Mouse (Mus musculus) liver, postnatal 0 days (tissue): ENCODE measurements around the gene Dagla. TPM values are rescaled to one million over a fixed set of nuclear protein-coding genes. Genes with fewer than 3 reads are reported as not detected.

ENCODE experiments used
- ATAC-seq: fragments of 200-750 bp; cut with Nextera tagmentation; 2 replicates; pipeline ENCODE4 v1.8.0; 2017; ENCODE audit warnings: mild to moderate bottlenecking, moderate library complexity
- DNase-seq: peaks from one replicate; pipeline ENCODE4 v3.0.0-alpha.2; 2016
- H3K27ac ChIP-seq: fragments of 300-500 bp; sonication (generic); 2 replicates; pipeline ENCODE4 v1.5.1; 2014; ENCODE audit warnings: antibody characterized with exemption, moderate library complexity, mild to moderate bottlenecking, low read depth
- H3K27me3 ChIP-seq: fragments of 300-500 bp; sonication (generic); 2 replicates; pipeline ENCODE4 v1.6.1; 2014; ENCODE audit warnings: low read length, control low read depth, mixed read lengths; ENCODE audit not compliant: insufficient read depth
- H3K36me3 ChIP-seq: fragments of 300-500 bp; sonication (generic); replicated peaks from 2 replicates; pipeline ENCODE4 v1.6.1; 2014; ENCODE audit warnings: mild to moderate bottlenecking, control low read depth, low read length, moderate library complexity, mixed read lengths; ENCODE audit not compliant: insufficient read depth
- H3K4me1 ChIP-seq: fragments of 300-500 bp; sonication (generic); 2 replicates; pipeline ENCODE4 v1.6.1; 2014; ENCODE audit warnings: antibody characterized with exemption, mild to moderate bottlenecking, control low read depth; ENCODE audit not compliant: insufficient read depth
- H3K4me2 ChIP-seq: fragments of 300-500 bp; sonication (generic); 2 replicates; pipeline ENCODE4 v1.6.1; 2014; ENCODE audit warnings: low read depth, mild to moderate bottlenecking, low read length, moderate library complexity, mixed read lengths
- H3K4me3 ChIP-seq: fragments of 300-500 bp; sonication (generic); 2 replicates; pipeline ENCODE4 v1.5.1; 2014; ENCODE audit warnings: low read depth, low read length
- H3K9ac ChIP-seq: fragments of 300-500 bp; sonication (generic); replicated peaks from 2 replicates; pipeline ENCODE4 v1.6.1; 2014; ENCODE audit warnings: mild to moderate bottlenecking, moderate library complexity
- H3K9me3 ChIP-seq: fragments of 300-500 bp; sonication (generic); 2 replicates; pipeline ENCODE4 v1.6.1; 2016; ENCODE audit warnings: mild to moderate bottlenecking, control low read depth, low read length, mixed read lengths
- CTCF ChIP-seq: sonication (generic); IDR thresholded peaks from 2 replicates; pipeline ENCODE4 v1.5.1; 2016; ENCODE audit warnings: antibody characterized with exemption, low read depth
- EP300 ChIP-seq: IDR thresholded peaks from 2 replicates; pipeline ENCODE4 v1.6.1; 2016; ENCODE audit warnings: antibody characterized with exemption, low read depth, mild to moderate bottlenecking
- WGBS: fragments of 180-500 bp; shearing (Covaris S2); extraction: QIAGEN DNeasy Blood & Tissue Kit; methylation state at CpG from one replicate; pipeline ENCODE4 v1.1.7; 2014; ENCODE audit not compliant: insufficient replicate concordance; 5-methylcytosine and 5-hydroxymethylcytosine counted together
- polyA plus RNA-seq: library from polyadenylated mRNA; unstranded; fragments of >200 nt; fragmentation: Nextera tagmentation; extraction: Ambion mirVana; gene quantifications from 2 replicates; pipeline ENCODE4 v1.2.1, GENCODE M21; 2015

Dagla gene
- polyA plus RNA-seq, 1 experiment from 2014 or later, result 0.21 TPM

- WGBS, result 46% methylated on average over 9 of the region's 9 CpGs
- no peak for TF ChIP-seq EP300
- no peak for TF ChIP-seq CTCF
- Histone ChIP-seq H3K4me1 (peaks cover 21% of the 10 kb centered on the region), H3K27me3 (no peaks in the 10 kb centered on the region), H3K9ac (no peak overlapping the region), H3K9me3 (no peaks in the 10 kb centered on the region), H3K4me2 (no peak overlapping the region), H3K36me3 (no peaks in the 10 kb centered on the region), H3K4me3 (no peak overlapping the region), H3K27ac (no peak overlapping the region)
- DNase-seq (no peak), ATAC-seq (peak; percentile 54; the same call in 1 of the 2 replicates)
Measured at GRCm38 (mm10) chr19:10279668-10280067, 25.0 kb downstream of the Dagla start.

- H3K27ac ChIP-seq, result no peak overlapping the region
- no peak overlapping the region for H3K4me3 ChIP-seq
- 33% methylated on average over 6 of the region's 6 CpGs for WGBS
- no peak for ATAC-seq
- no peaks in the 10 kb centered on the region for H3K27me3 ChIP-seq
- DNase-seq, result no peak
- H3K9ac ChIP-seq, result no peak overlapping the region
- no peaks in the 10 kb centered on the region for H3K36me3 ChIP-seq
- peaks cover 21% of the 10 kb centered on the region for H3K4me1 ChIP-seq
- H3K4me2 ChIP-seq, result no peak overlapping the region
- no peaks in the 10 kb centered on the region for H3K9me3 ChIP-seq
- no peak for TF ChIP-seq EP300
- no peak for TF ChIP-seq CTCF
Measured at GRCm38 (mm10) chr19:10278669-10279324, 25.9 kb downstream of the Dagla start.

GRCm38 (mm10) chr19:10277759-10278158 is 26.9 kb downstream of the Dagla start:
- Histone ChIP-seq H3K36me3 (no peaks in the 10 kb centered on the region), H3K9me3 (no peaks in the 10 kb centered on the region), H3K9ac (0 out of 2 replicates have a peak overlapping the region, but pooled peaks have one; percentile 6), H3K27me3 (no peaks in the 10 kb centered on the region), H3K4me3 (no peak overlapping the region), H3K4me1 (peaks cover 21% of the 10 kb centered on the region), H3K27ac (0 out of 2 replicates have a peak overlapping the region, but pooled peaks have one; percentile 16), H3K4me2 (peak overlapping the region; percentile 33)
- TF ChIP-seq EP300, result no peak
- TF ChIP-seq CTCF, result no peak
- 51% methylated on average over 5 of the region's 5 CpGs for WGBS
- peak; percentile 56 for ATAC-seq
- peak; percentile 43 for DNase-seq

- H3K27ac ChIP-seq, result 0 out of 2 replicates have a peak overlapping the region, but pooled peaks have one; percentile 16
- no peaks in the 10 kb centered on the region for H3K27me3 ChIP-seq
- DNase-seq, result no peak
- no peaks in the 10 kb centered on the region for H3K9me3 ChIP-seq
- H3K4me1 ChIP-seq, result peaks cover 21% of the 10 kb centered on the region
- no peak overlapping the region for H3K4me3 ChIP-seq
- no peaks in the 10 kb centered on the region for H3K36me3 ChIP-seq
- H3K4me2 ChIP-seq, result peak overlapping the region; percentile 33
- H3K9ac ChIP-seq, result 0 out of 2 replicates have a peak overlapping the region, but pooled peaks have one; percentile 6
- TF ChIP-seq EP300 (no peak), CTCF (no peak)
- ATAC-seq, result no peak
- 10% methylated on average over 17 of the region's 17 CpGs for WGBS
Measured at GRCm38 (mm10) chr19:10277331-10277730, 27.3 kb downstream of the Dagla start.

GRCm38 (mm10) chr19:10276483-10277144 is 28.1 kb downstream of the Dagla start:
- 72% methylated on average over 12 of the region's 12 CpGs for WGBS
- H3K4me2 ChIP-seq, result no peak overlapping the region
- H3K4me1 ChIP-seq, result peaks cover 21% of the 10 kb centered on the region
- no peak for DNase-seq
- no peaks in the 10 kb centered on the region for H3K9me3 ChIP-seq
- no peak for ATAC-seq
- TF ChIP-seq EP300, result no peak
- no peak for TF ChIP-seq CTCF
- 0 out of 2 replicates have a peak overlapping the region, but pooled peaks have one; percentile 16 for H3K27ac ChIP-seq
- no peak overlapping the region for H3K9ac ChIP-seq
- H3K27me3 ChIP-seq, result no peaks in the 10 kb centered on the region
- no peak overlapping the region for H3K4me3 ChIP-seq
- H3K36me3 ChIP-seq, result no peaks in the 10 kb centered on the region

GRCm38 (mm10) chr19:10274056-10274455 is 30.6 kb downstream of the Dagla start:
- no peak overlapping the region for H3K9ac ChIP-seq
- H3K27ac ChIP-seq, result no peak overlapping the region
- ATAC-seq (no peak), DNase-seq (no peak)
- H3K9me3 ChIP-seq, result no peaks in the 10 kb centered on the region
- H3K27me3 ChIP-seq, result no peaks in the 10 kb centered on the region
- no peak overlapping the region for H3K4me2 ChIP-seq
- no peak for TF ChIP-seq EP300
- no peak for TF ChIP-seq CTCF
- H3K4me1 ChIP-seq, result peaks cover 15% of the 10 kb centered on the region
- H3K4me3 ChIP-seq, result no peak overlapping the region
- 55% methylated on average over 5 of the region's 5 CpGs for WGBS
- H3K36me3 ChIP-seq, result no peaks in the 10 kb centered on the region
